Mouse (Mus musculus) stomach, postnatal 0 days (tissue): ENCODE measurements at regions not wholly inside any gene's neighbourhood (a gene's known extent, or its start where the extent isn't known, plus 50 kb on each side); places are given as distances from the start of the nearest gene placed in this dataset.

Experiments used
- CTCF ChIP-seq: IDR thresholded peaks from 2 replicates; pipeline ENCODE4 v1.5.1; 2016; ENCODE audit warnings: antibody characterized with exemption, low read depth, mild to moderate bottlenecking, moderate library complexity
- EP300 ChIP-seq: optimal IDR thresholded peaks from 2 replicates; pipeline ENCODE3; 2016; ENCODE audit warnings: antibody characterized with exemption

DNA sequence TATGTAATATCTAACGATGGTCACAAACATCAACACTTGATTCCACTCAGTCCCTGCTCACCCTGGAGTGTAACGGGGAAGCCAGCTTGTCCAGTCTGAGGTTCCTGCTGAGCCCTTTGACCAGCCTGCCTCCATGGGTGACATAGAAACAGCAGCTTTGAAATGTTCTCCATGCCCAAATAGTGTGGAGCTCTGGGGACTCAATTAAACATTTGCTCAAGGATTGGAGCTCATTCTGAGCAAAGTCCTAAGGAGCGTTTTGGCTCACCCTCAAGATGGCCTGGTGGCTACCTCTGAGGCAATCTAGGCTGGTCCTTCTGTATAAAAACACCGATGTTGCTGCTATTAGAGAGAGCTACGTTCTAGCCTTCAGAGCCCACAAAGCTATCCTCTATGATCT lies 85.6 kb upstream of the Hmga2 start:
- no peak for TF ChIP-seq CTCF
- TF ChIP-seq EP300, result no peak
